Mouse (Mus musculus) liver, postnatal 0 days (tissue): ENCODE measurements around the gene Prkca.

Experiments used
- CTCF ChIP-seq: sonication (generic); IDR thresholded peaks from 2 replicates; pipeline ENCODE4 v1.5.1; 2016; ENCODE audit warnings: antibody characterized with exemption, low read depth
- EP300 ChIP-seq: IDR thresholded peaks from 2 replicates; pipeline ENCODE4 v1.6.1; 2016; ENCODE audit warnings: antibody characterized with exemption, low read depth, mild to moderate bottlenecking

- TF ChIP-seq EP300 (no peak), CTCF (no peak)
Observed at GRCm38 (mm10) chr11:108153997-108154841, 189.5 kb downstream of the Prkca start.
